Mouse (Mus musculus) embryonic facial prominence, embryonic 15.5 days (tissue): Measurements from ENCODE around the gene Ets2. TPM values are rescaled to one million over a fixed set of nuclear protein-coding genes. Genes with fewer than 3 reads are reported as not detected.
"Not testable (repeated sequence)": the region's sequence is repeated elsewhere in the genome, so short reads cannot be mapped to it uniquely, and the experiment has no call there.

Experiments
- ATAC-seq: fragments of 200-750 bp; cut with Nextera tagmentation; 2 replicates; pipeline ENCODE4 v1.8.0; 2017; ENCODE audit warnings: low read depth, moderate TSS enrichment; ENCODE audit not compliant: insufficient number of reproducible peaks, low FRiP score, low TSS enrichment
- H3K27ac ChIP-seq: fragments of 300-500 bp; sonication (generic); replicated peaks from 2 replicates; pipeline ENCODE4 v1.5.1; 2015; ENCODE audit warnings: mild to moderate bottlenecking, inconsistent platforms
- H3K27me3 ChIP-seq: fragments of 300-500 bp; sonication (generic); 2 replicates; pipeline ENCODE4 v1.6.1; 2015; ENCODE audit warnings: inconsistent platforms
- H3K36me3 ChIP-seq: fragments of 300-500 bp; sonication (generic); 2 replicates; pipeline ENCODE4 v1.6.1; 2015; ENCODE audit warnings: mild to moderate bottlenecking, inconsistent platforms
- H3K4me1 ChIP-seq: fragments of 300-500 bp; sonication (generic); 2 replicates; pipeline ENCODE4 v1.6.1; 2015; ENCODE audit warnings: inconsistent platforms
- H3K4me2 ChIP-seq: fragments of 300-500 bp; sonication (generic); replicated peaks from 2 replicates; pipeline ENCODE4 v1.6.1; 2015; ENCODE audit warnings: mild to moderate bottlenecking, inconsistent platforms
- H3K4me3 ChIP-seq: fragments of 300-500 bp; sonication (generic); replicated peaks from 2 replicates; pipeline ENCODE4 v1.5.1; 2015; ENCODE audit warnings: mild to moderate bottlenecking, inconsistent platforms
- H3K9ac ChIP-seq: fragments of 300-500 bp; sonication (generic); 2 replicates; pipeline ENCODE4 v1.6.1; 2015; ENCODE audit warnings: inconsistent platforms
- H3K9me3 ChIP-seq: fragments of 300-500 bp; sonication (generic); replicated peaks from 2 replicates; pipeline ENCODE4 v1.6.1; 2016; ENCODE audit warnings: inconsistent platforms
- WGBS: fragments of 180-500 bp; shearing (Covaris S2); methylation state at CpG from one replicate; pipeline ENCODE4 v1.1.7; 2015; 5-methylcytosine and 5-hydroxymethylcytosine counted together
- polyA plus RNA-seq: library from polyadenylated mRNA; unstranded; fragments of >200 nt; fragmentation: Nextera tagmentation; extraction: Ambion mirVana; gene quantifications from 2 replicates; pipeline ENCODE4 v1.2.1, GENCODE M21; 2015

The Ets2 gene
- polyA plus RNA-seq, 1 experiment from 2014 or later: 92.0 TPM

GRCm38 (mm10) chr16:95749291-95750103 is 47.6 kb downstream of the Ets2 start:
- peak overlapping the region; percentile 45; the same call in 1 of the 2 replicates for H3K27ac ChIP-seq
- no peak overlapping the region for H3K4me2 ChIP-seq
- ATAC-seq: 0 out of 2 replicates have a peak, but pooled peaks have one; percentile 28
- H3K4me3 ChIP-seq: no peak overlapping the region
- WGBS: 34% methylated on average over 12 of the region's 12 CpGs
- H3K36me3 ChIP-seq: no peaks in the 10 kb centered on the region
- H3K4me1 ChIP-seq: peaks cover 26% of the 10 kb centered on the region
- H3K9ac ChIP-seq: no peak overlapping the region
- H3K27me3 ChIP-seq: no peaks in the 10 kb centered on the region
- H3K9me3 ChIP-seq: no peaks in the 10 kb centered on the region

GRCm38 (mm10) chr16:95750211-95750629 is 48.3 kb downstream of the Ets2 start:
- peaks cover 19% of the 10 kb centered on the region for H3K4me1 ChIP-seq
- H3K9ac ChIP-seq: no peak overlapping the region
- H3K27ac ChIP-seq: no peak overlapping the region
- no peaks in the 10 kb centered on the region for H3K27me3 ChIP-seq
- no peaks in the 10 kb centered on the region for H3K36me3 ChIP-seq
- ATAC-seq: no peak
- H3K4me3 ChIP-seq: no peak overlapping the region
- WGBS: 77% methylated on average over 6 of the region's 6 CpGs
- no peak overlapping the region for H3K4me2 ChIP-seq
- H3K9me3 ChIP-seq: no peaks in the 10 kb centered on the region

GRCm38 (mm10) chr16:95752502-95752901 is 50.6 kb downstream of the Ets2 start:
- Histone ChIP-seq H3K27me3 (no peaks in the 10 kb centered on the region), H3K4me1 (peaks cover 15% of the 10 kb centered on the region), H3K9me3 (no peaks in the 10 kb centered on the region), H3K9ac (no peak overlapping the region), H3K36me3 (no peaks in the 10 kb centered on the region), H3K4me3 (no peak overlapping the region), H3K27ac (no peak overlapping the region), H3K4me2 (no peak overlapping the region)
- WGBS: 58% methylated on average over 9 of the region's 9 CpGs
- no peak for ATAC-seq

GRCm38 (mm10) chr16:95753295-95753694 is 51.4 kb downstream of the Ets2 start:
- no peak overlapping the region for H3K4me3 ChIP-seq
- H3K9me3 ChIP-seq: no peaks in the 10 kb centered on the region
- no peak overlapping the region for H3K27ac ChIP-seq
- ATAC-seq: no peak
- 42% methylated on average over 7 of the region's 7 CpGs for WGBS
- no peak overlapping the region for H3K9ac ChIP-seq
- no peaks in the 10 kb centered on the region for H3K36me3 ChIP-seq
- H3K4me1 ChIP-seq: peaks cover 15% of the 10 kb centered on the region
- H3K4me2 ChIP-seq: no peak overlapping the region
- no peaks in the 10 kb centered on the region for H3K27me3 ChIP-seq

- no peaks in the 10 kb centered on the region for H3K36me3 ChIP-seq
- peaks cover 29% of the 10 kb centered on the region for H3K4me1 ChIP-seq
- no peak overlapping the region for H3K9ac ChIP-seq
- no peak overlapping the region for H3K4me3 ChIP-seq
- 0 out of 2 replicates have a peak overlapping the region, but pooled peaks have one; percentile 58 for H3K27ac ChIP-seq
- no peaks in the 10 kb centered on the region for H3K27me3 ChIP-seq
- WGBS: 85% methylated on average over 8 of the region's 8 CpGs
- H3K4me2 ChIP-seq: no peak overlapping the region
- H3K9me3 ChIP-seq: no peaks in the 10 kb centered on the region
- ATAC-seq: no peak
Measured at GRCm38 (mm10) chr16:95759151-95759987, 57.5 kb downstream of the Ets2 start.

GRCm38 (mm10) chr16:95759988-95760391 is 58.1 kb downstream of the Ets2 start:
- Histone ChIP-seq H3K27ac (peak overlapping the region; percentile 58), H3K4me2 (no peak overlapping the region), H3K9me3 (no peaks in the 10 kb centered on the region), H3K4me3 (no peak overlapping the region), H3K4me1 (peaks cover 29% of the 10 kb centered on the region), H3K9ac (no peak overlapping the region), H3K36me3 (no peaks in the 10 kb centered on the region), H3K27me3 (no peaks in the 10 kb centered on the region)
- ATAC-seq: no peak
- 52% methylated on average over 6 of the region's 6 CpGs for WGBS

GRCm38 (mm10) chr16:95761742-95762141 is 59.9 kb downstream of the Ets2 start:
- 34% methylated on average over 6 of the region's 6 CpGs for WGBS
- ATAC-seq: no peak
- no peak overlapping the region for H3K4me3 ChIP-seq
- H3K4me1 ChIP-seq: peaks cover 32% of the 10 kb centered on the region
- no peaks in the 10 kb centered on the region for H3K9me3 ChIP-seq
- peak overlapping the region; percentile 48 for H3K27ac ChIP-seq
- H3K27me3 ChIP-seq: no peaks in the 10 kb centered on the region
- no peaks in the 10 kb centered on the region for H3K36me3 ChIP-seq
- no peak overlapping the region for H3K9ac ChIP-seq
- no peak overlapping the region for H3K4me2 ChIP-seq

GRCm38 (mm10) chr16:95763201-95763600 is 61.3 kb downstream of the Ets2 start:
- no peaks in the 10 kb centered on the region for H3K9me3 ChIP-seq
- no peaks in the 10 kb centered on the region for H3K27me3 ChIP-seq
- H3K4me2 ChIP-seq: no peak overlapping the region
- H3K36me3 ChIP-seq: no peaks in the 10 kb centered on the region
- no peak for ATAC-seq
- WGBS: 69% methylated on average over 6 of the region's 6 CpGs
- H3K27ac ChIP-seq: no peak overlapping the region; the same call in 1 of the 2 replicates
- no peak overlapping the region for H3K4me3 ChIP-seq
- H3K9ac ChIP-seq: no peak overlapping the region
- peaks cover 32% of the 10 kb centered on the region for H3K4me1 ChIP-seq

- not testable (repeated sequence) for H3K4me3 ChIP-seq, H3K27ac ChIP-seq, H3K9me3 ChIP-seq, H3K4me2 ChIP-seq, H3K9ac ChIP-seq, H3K27me3 ChIP-seq, ATAC-seq, H3K36me3 ChIP-seq
- H3K4me1 ChIP-seq: peaks cover 32% of the 10 kb centered on the region
- 55% methylated on average over 8 of the region's 8 CpGs for WGBS
Measured at GRCm38 (mm10) chr16:95764041-95764440, 62.2 kb downstream of the Ets2 start.

GRCm38 (mm10) chr16:95766181-95766580 is 64.3 kb downstream of the Ets2 start:
- H3K9me3 ChIP-seq: no peaks in the 10 kb centered on the region
- H3K9ac ChIP-seq: no peak overlapping the region
- 84% methylated on average over 3 of the region's 3 CpGs for WGBS
- no peaks in the 10 kb centered on the region for H3K27me3 ChIP-seq
- no peak overlapping the region for H3K27ac ChIP-seq
- no peak overlapping the region for H3K4me3 ChIP-seq
- peaks cover 42% of the 10 kb centered on the region for H3K4me1 ChIP-seq
- H3K4me2 ChIP-seq: no peak overlapping the region
- no peaks in the 10 kb centered on the region for H3K36me3 ChIP-seq
- no peak for ATAC-seq

- Histone ChIP-seq H3K4me3 (no peak overlapping the region), H3K4me2 (no peak overlapping the region), H3K27ac (no peak overlapping the region), H3K27me3 (no peaks in the 10 kb centered on the region), H3K9me3 (no peaks in the 10 kb centered on the region), H3K9ac (no peak overlapping the region), H3K4me1 (peaks cover 31% of the 10 kb centered on the region), H3K36me3 (no peaks in the 10 kb centered on the region)
- WGBS: 72% methylated on average over 2 of the region's 2 CpGs
- no peak for ATAC-seq
Measured at GRCm38 (mm10) chr16:95767246-95767645, 65.4 kb downstream of the Ets2 start.
